Mouse (Mus musculus): Measurements from ENCODE around the gene Spty2d1.

DNA sequence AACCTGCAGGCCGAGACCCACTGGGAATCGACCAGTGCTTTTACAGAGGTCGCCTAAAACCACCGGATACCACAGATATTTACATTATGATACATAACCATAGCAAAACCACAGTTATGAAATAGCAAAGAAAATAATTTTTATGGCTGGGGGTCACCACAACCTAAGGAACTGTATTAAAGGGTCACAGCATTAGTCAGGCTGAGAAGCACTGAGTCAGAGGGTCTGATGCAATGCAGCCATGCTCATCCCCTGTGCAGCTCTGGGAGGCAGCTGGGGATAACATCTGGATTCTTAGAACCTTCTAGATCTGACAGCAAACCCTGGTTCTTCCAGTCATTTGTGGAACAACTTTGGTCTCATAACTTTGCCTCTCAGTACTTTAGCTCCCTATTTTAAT lies 23.2 kb upstream of the Spty2d1 start:
- TF ChIP-seq CTCF (IDR thresholded peaks at IDR 0.05) (no peak), POLR2A (IDR thresholded peaks at IDR 0.05; ENCODE audit: insufficient read depth, low read depth, low read length) (no peak), EP300 (IDR thresholded peaks at IDR 0.05; ENCODE audit: insufficient read depth, low read depth, low read length) (no peak)

Measured in heart, adult 2 months (tissue).